Mouse (Mus musculus): ENCODE results near the gene Pcnx. TPM values are rescaled to one million over a fixed set of nuclear protein-coding genes. Genes with fewer than 3 reads are reported as not detected.
A peak's percentile ranks its signal among the peaks of the same experiment; 100 is the strongest.

Gene Pcnx
- polyA plus RNA-seq, 1 experiment from 2014 or later = 12.1 TPM

DNA sequence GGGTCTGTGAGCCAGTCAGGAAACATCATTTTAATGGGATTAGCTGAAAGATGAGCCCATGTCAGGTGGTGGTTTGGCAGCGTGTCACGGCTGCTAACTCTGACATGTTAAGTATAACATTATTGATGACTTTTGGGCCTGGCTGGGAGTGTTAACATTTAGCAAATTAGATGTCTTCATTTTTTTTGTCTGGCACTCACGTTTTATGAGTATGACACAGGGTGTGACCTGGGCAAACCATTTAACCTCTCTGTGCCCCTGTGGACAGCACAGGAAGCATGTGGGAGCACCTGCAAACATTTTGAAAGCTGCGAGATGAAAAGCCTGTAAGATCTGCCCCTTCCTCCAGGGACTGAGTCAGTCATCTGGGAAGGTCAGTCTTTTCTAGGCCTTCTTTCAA is 2.6 kb upstream of the Pcnx start:
- no peaks in the 10 kb centered on the region for H3K36me3 ChIP-seq
- no peak overlapping the region for H3K4me3 ChIP-seq
- H3K27ac ChIP-seq (replicated peaks) = no peak overlapping the region
- H3K9me3 ChIP-seq = no peaks in the 10 kb centered on the region
- ATAC-seq (ENCODE audit: low FRiP score, low read depth) = no peak
- H3K9ac ChIP-seq (replicated peaks) = no peak overlapping the region
- H3K27me3 ChIP-seq = peaks cover 4% of the 10 kb centered on the region; the same call in 1 of the 2 replicates
- peaks cover 15% of the 10 kb centered on the region for H3K4me1 ChIP-seq
- WGBS = 26% methylated on average over 4 of the region's 4 CpGs
- no peak overlapping the region for H3K4me2 ChIP-seq (replicated peaks)

DNA sequence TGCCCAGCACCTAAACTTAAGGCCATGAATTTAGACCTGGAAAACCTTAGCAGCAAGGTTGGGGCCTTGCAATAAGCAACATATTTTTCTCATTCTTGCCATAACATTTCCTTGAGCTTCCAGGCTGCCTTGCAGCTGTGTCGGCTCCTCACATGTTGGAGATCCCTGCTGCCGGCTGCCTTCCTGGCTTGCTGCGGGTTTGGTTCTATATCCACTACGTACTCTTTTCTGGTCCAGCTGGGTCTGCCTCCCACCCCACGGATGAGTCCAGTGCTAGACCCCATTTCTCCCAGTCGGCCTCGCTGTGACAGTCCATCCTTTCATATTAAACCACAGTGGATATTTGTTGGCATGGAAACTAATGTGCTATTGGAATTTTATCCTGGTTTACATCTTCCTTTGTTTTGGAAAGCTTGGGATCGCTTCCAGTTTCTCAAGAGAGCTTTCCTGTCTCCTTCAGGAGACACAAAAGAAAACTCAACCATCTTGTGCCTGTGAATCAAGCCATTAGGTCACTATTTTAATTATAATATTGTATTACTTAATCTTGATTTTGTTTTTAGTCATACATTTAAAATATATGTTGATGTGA is 1.7 kb upstream of the Pcnx start:
- H3K4me3 ChIP-seq = no peak overlapping the region
- H3K9me3 ChIP-seq = no peaks in the 10 kb centered on the region
- no peak overlapping the region for H3K9ac ChIP-seq (replicated peaks)
- H3K36me3 ChIP-seq = no peaks in the 10 kb centered on the region
- H3K4me1 ChIP-seq = peaks cover 23% of the 10 kb centered on the region
- H3K27ac ChIP-seq (replicated peaks) = no peak overlapping the region
- ATAC-seq (ENCODE audit: low FRiP score, low read depth) = no peak
- H3K27me3 ChIP-seq = peaks cover 4% of the 10 kb centered on the region; the same call in 1 of the 2 replicates
- 54% methylated on average over 8 of the region's 8 CpGs for WGBS
- no peak overlapping the region for H3K4me2 ChIP-seq (replicated peaks)

DNA sequence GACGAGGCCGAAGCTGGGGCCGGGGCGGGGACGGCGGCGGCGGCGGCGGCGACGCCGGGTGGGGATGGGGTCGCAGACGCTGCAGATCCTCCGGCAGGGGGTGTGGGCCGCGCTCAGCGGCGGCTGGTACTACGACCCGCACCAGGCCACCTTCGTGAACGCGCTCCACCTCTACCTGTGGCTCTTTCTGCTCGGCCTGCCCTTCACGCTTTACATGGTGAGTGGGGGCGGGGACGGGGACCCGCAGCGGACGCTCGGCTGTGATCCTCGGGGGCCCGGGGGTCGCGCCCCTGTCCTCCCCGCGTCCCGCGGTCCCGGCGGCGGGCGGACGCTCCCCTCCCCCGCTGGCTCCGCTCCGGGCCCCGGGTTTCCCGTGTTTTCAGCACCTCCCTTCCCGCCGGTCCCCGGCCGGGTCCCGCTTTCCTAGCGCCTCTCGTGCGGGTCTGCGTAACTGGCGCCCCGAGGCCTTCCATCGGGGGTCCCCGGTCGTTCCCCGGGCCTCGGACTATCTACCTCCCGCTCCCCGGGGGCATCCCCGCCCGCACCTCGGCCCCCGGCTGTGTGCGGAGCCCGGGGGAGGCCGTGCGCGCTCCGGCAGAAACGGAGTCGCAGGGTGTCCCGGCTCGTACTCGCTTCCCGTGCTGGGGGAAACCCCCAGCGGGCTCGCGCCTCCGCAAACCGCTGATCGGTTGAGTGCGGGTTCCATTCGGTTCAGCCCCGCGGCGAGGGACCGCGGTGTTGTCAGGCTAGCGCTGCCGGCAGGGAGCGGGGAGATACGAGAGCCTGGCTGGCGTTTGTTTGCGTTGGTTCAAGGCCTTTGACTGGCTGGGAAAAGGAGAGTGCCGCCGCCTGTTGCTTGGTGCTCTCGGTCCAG is 722 bp downstream of the Pcnx start:
- Histone ChIP-seq H3K4me1 (peaks cover 32% of the 10 kb centered on the region), H3K4me2 (replicated peaks) (peak overlapping the region; percentile 65), H3K4me3 (peak overlapping the region; percentile 98), H3K27ac (replicated peaks) (peak overlapping the region; percentile 96), H3K9ac (replicated peaks) (peak overlapping the region; percentile 97), H3K9me3 (no peaks in the 10 kb centered on the region), H3K27me3 (peaks cover 4% of the 10 kb centered on the region; the same call in 1 of the 2 replicates), H3K36me3 (no peaks in the 10 kb centered on the region)
- under 1% methylated on average over 96 of the region's 107 CpGs for WGBS
- peak; percentile 79 for ATAC-seq (ENCODE audit: low FRiP score, low read depth)

DNA sequence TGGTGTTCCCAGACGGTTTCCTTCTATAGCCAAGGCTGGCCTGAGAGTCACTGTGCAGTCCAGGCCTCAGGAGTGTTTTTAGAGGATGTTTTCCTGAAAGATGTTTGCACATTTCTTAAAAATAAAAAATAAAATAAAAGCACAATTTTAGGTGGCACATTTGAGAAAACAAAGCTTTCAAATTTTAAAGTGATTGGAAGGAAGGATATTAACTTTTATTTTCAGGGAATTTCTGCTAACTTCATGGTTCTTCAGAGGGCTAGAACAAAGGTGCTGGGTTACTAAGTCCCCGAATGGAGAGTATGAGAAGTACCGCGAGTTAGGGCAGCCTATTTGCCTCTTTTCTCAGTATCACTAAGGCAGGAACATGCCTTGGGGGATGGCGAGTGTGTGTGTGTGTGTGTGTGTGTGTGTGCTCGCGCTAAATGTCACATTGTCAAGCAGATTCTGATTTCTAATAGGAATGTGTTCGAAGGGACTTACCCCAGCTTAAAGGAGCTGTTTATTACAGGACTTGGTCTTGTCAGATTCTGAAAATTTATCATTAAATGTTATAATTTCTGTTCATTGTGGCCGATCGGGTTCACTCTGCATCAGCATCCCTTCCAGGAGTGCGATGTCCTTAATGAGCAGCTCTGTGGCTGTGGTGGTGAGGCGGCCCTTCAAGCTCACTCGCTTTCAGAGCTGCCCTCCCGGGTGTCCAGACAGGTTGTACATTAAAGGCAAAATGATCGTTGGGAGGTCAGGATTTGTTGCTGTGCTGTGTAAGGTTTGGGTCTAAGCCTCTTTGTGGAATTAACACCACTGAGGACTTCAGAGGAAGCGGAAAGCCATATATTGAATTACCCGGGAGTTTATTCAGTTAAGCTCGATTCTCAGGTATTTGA is 1.6 kb downstream of the Pcnx start:
- Histone ChIP-seq H3K9me3 (no peaks in the 10 kb centered on the region), H3K4me2 (replicated peaks) (peak overlapping the region; percentile 65), H3K4me3 (peak overlapping the region; percentile 98), H3K27me3 (peaks cover 4% of the 10 kb centered on the region; the same call in 1 of the 2 replicates), H3K4me1 (peaks cover 32% of the 10 kb centered on the region), H3K36me3 (no peaks in the 10 kb centered on the region), H3K27ac (replicated peaks) (no peak overlapping the region), H3K9ac (replicated peaks) (peak overlapping the region; percentile 97)
- no peak for ATAC-seq (ENCODE audit: low FRiP score, low read depth)
- 21% methylated on average over 18 of the region's 18 CpGs for WGBS

DNA sequence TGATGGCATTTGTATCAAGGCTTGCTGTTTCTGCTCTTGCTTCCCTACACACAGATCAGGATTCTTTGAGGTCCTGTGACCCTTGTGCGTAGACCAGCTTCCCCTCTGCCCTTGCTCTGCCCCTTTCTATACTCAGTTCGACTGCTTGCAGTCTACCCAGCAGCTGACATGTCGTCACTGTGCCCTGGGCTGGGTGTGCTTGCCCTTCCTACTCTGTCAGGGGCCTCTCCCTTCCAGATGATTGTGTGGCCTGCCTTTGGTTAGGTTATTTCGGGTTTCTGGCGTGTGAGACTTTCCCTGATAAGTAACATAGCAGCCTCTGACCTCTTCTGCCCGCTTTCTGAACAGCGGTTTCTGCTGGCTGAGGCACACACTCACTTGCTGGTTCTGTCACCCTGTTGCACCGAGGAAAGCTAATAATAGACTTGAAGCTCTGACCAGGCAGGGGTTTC is 2.6 kb downstream of the Pcnx start:
- Histone ChIP-seq H3K27ac (replicated peaks) (no peak overlapping the region), H3K4me3 (peak overlapping the region; percentile 98), H3K9me3 (no peaks in the 10 kb centered on the region), H3K4me2 (replicated peaks) (peak overlapping the region; percentile 65), H3K9ac (replicated peaks) (peak overlapping the region; percentile 97; the same call in 1 of the 2 replicates), H3K27me3 (peaks cover 4% of the 10 kb centered on the region; the same call in 1 of the 2 replicates), H3K36me3 (no peaks in the 10 kb centered on the region), H3K4me1 (peaks cover 32% of the 10 kb centered on the region)
- 30% methylated on average over 8 of the region's 8 CpGs for WGBS
- ATAC-seq (ENCODE audit: low FRiP score, low read depth) = no peak

DNA sequence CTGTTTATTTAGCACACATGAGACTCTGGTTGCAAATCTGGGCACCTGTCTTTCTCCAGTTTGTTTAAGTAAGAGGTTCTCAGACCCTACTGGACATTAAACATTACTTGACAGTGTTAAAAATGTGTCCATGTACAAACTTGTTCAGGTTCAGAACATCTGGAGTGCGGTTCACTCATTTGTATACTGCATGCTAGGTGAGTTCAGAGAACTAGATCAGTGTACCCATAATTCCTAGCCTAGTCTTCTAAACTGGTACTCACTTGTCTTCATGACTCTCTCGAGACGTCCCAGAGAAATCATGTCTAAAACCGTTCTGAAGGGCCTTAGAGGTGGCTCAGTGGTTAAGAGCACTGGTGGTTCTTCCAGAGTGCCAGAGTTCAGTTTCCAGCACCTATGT is 4.1 kb downstream of the Pcnx start:
- Histone ChIP-seq H3K4me1 (peaks cover 32% of the 10 kb centered on the region), H3K9me3 (no peaks in the 10 kb centered on the region), H3K4me2 (replicated peaks) (no peak overlapping the region), H3K9ac (replicated peaks) (no peak overlapping the region), H3K27me3 (no peaks in the 10 kb centered on the region), H3K27ac (replicated peaks) (no peak overlapping the region), H3K4me3 (no peak overlapping the region), H3K36me3 (no peaks in the 10 kb centered on the region)
- WGBS = 93% methylated on average over 4 of the region's 4 CpGs
- ATAC-seq (ENCODE audit: low FRiP score, low read depth) = no peak

DNA sequence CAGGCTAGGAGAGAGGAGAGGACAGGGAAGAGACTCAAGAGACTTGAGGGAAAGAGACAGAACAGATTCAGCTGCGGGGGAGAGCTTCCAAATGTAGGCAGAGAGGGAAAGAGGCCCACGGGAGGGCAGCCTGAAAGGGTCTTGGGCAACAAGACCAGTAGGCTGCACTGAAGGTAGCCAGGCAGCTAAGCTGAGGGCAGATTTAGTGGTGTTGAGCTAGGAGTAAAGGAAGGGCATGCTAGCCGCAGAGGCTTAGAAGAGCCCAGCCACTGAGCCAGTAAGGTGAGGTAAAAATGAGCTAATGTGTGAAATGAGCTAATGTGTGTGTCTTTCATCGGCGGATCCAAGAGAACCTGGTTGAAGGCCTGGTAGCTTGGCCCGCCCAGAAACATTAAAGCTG is 5.4 kb downstream of the Pcnx start:
- WGBS = 85% methylated on average over 6 of the region's 6 CpGs
- no peak overlapping the region for H3K4me3 ChIP-seq
- H3K4me2 ChIP-seq (replicated peaks) = no peak overlapping the region
- H3K27me3 ChIP-seq = no peaks in the 10 kb centered on the region
- no peak overlapping the region for H3K27ac ChIP-seq (replicated peaks)
- peaks cover 29% of the 10 kb centered on the region for H3K4me1 ChIP-seq
- no peaks in the 10 kb centered on the region for H3K36me3 ChIP-seq
- ATAC-seq (ENCODE audit: low FRiP score, low read depth) = no peak
- no peak overlapping the region for H3K9ac ChIP-seq (replicated peaks)
- no peaks in the 10 kb centered on the region for H3K9me3 ChIP-seq

DNA sequence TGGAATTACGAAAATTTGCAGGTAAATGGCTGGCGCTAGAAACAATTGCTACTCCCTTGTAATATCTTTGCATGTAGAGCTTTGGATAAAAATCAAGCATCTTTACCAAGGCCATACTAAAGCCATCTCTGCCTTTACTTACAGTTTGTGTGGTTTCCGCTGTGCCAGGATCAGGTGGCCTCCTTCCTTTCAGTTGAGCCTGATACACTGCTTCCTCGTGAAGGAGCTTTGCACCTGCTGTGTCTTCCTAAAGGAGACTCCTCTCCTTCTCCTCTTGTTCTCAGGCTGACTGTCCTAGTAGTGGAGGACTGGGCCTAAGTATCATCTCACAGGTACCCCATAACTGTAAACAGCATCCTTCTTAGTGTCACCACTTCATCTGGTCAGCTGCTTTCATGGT is 7.5 kb downstream of the Pcnx start:
- no peak for ATAC-seq (ENCODE audit: low FRiP score, low read depth)
- WGBS = 90% methylated on average over 4 of the region's 4 CpGs

DNA sequence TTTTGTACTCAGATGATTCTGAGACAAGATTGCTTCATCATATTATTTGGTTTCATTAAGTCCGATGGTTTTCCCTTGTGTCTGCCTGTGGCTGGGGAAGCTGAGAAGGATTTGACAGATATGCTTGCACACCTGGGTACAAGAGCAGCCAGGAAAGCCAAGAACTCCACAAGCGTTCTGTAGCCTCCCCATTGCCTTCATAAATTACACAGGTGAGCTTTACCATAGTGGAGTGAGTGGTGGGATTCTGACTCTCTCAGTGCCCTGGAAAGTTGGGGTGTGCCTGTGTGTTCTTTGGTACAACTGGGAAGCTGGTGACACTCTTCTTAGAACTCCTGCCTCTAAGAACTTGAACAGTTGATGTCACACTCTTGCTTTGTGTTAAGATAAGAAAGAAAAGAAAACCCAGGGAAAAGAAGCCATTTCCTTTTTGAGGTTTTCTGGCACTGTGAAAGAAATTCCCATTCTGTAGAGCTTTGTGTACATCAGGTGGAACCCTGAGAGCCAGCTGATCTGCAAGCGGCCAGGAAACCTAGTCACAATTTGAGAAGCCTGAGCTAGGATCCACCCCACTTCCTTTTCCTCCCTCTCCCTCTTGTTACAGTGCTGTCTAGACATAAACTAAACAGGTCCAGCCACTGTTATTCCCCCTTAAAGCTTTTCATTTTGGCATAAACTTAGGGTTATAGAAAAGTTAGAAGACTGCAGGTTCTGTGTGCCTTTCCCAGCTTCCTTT is 9.6 kb downstream of the Pcnx start:
- Histone ChIP-seq H3K27ac (replicated peaks) (no peak overlapping the region), H3K9ac (replicated peaks) (no peak overlapping the region), H3K9me3 (no peaks in the 10 kb centered on the region), H3K27me3 (no peaks in the 10 kb centered on the region), H3K4me3 (no peak overlapping the region), H3K4me1 (peaks cover 10% of the 10 kb centered on the region), H3K4me2 (replicated peaks) (no peak overlapping the region), H3K36me3 (no peaks in the 10 kb centered on the region)
- ATAC-seq (ENCODE audit: low FRiP score, low read depth) = no peak
- WGBS = 78% methylated on average over 3 of the region's 3 CpGs

More for the DNA sequence above, 7.5 kb downstream of the Pcnx start:
- H3K4me1 ChIP-seq = peaks cover 15% of the 10 kb centered on the region
- no peaks in the 10 kb centered on the region for H3K27me3 ChIP-seq
- no peaks in the 10 kb centered on the region for H3K36me3 ChIP-seq
- H3K27ac ChIP-seq (replicated peaks) = no peak overlapping the region
- no peak overlapping the region for H3K9ac ChIP-seq (replicated peaks)
- no peak overlapping the region for H3K4me2 ChIP-seq (replicated peaks)
- H3K9me3 ChIP-seq = no peaks in the 10 kb centered on the region
- no peak overlapping the region for H3K4me3 ChIP-seq

DNA sequence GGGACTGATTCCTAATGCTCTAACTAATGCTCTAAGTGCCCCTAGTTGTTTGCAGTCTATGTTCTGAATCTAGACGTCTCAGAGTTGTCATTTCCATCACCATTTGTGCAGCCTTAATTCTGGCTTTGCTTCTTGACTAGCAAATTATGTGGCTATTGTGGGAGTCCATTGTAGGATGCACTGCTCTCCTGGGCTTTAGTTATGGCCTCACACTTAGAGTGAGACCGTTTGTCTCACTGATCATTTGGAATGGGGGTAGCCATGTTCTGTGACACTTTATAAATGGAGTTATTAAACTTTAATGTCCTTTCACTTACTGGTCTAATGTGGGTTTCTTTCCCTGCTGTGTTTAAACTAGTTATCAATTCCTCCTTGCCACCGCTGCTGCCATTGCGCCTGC is 13.5 kb downstream of the Pcnx start:
- 64% methylated on average over 4 of the region's 4 CpGs for WGBS
- H3K27me3 ChIP-seq = no peaks in the 10 kb centered on the region

DNA sequence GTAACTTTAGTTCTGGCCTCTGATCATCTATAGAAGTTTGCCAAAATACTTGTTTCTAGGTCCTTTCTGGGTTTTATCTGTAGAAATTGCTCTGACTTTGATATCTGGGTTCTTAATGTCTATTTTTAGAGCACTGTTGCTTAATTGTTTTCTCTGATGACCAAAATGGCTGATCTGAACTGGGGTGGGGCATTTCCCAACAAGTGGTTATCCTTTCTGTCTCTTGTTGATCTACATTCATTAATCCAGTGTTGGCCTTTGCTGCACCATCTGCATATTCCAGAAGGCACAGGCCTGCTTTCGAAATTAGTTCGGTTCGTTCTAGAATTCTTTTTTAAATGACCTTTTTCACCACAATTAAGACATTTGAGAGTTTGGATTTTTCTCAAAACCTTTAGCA is 20.3 kb downstream of the Pcnx start:
- H3K4me1 ChIP-seq = peaks cover 12% of the 10 kb centered on the region
- no peak overlapping the region for H3K4me3 ChIP-seq
- no peak overlapping the region for H3K9ac ChIP-seq (replicated peaks)
- H3K36me3 ChIP-seq = peaks cover 5% of the 10 kb centered on the region; the same call in 1 of the 2 replicates
- no peak for ATAC-seq (ENCODE audit: low FRiP score, low read depth)
- H3K4me2 ChIP-seq (replicated peaks) = no peak overlapping the region
- H3K9me3 ChIP-seq = no peaks in the 10 kb centered on the region
- WGBS = 96% methylated on average over 3 of the region's 3 CpGs
- H3K27me3 ChIP-seq = no peaks in the 10 kb centered on the region
- H3K27ac ChIP-seq (replicated peaks) = no peak overlapping the region

More for the DNA sequence above, 13.5 kb downstream of the Pcnx start:
- no peak for ATAC-seq (ENCODE audit: low FRiP score, low read depth)
- Histone ChIP-seq H3K4me2 (replicated peaks) (no peak overlapping the region), H3K4me1 (peaks cover 10% of the 10 kb centered on the region), H3K4me3 (no peak overlapping the region), H3K9ac (replicated peaks) (no peak overlapping the region), H3K9me3 (no peaks in the 10 kb centered on the region), H3K36me3 (peaks cover 5% of the 10 kb centered on the region; the same call in 1 of the 2 replicates), H3K27ac (replicated peaks) (no peak overlapping the region)

All from midbrain, embryonic 12.5 days (tissue).